Comparison of ENCODE assay signal across 35 mouse cellular contexts in genomic region chr1:66135324-66135723, GRCm38 (mm10).
"Had no signal": no experiment of that assay in that cellular context is flagged by ENCODE, and none has a peak within 500 bp of the region (broad histone marks: within the 10 kb centered on the region; RNA-seq: fewer than 3 reads in every experiment).

No protein-coding gene starts in this region.

- H3K4me1 ChIP-seq: heart, embryonic 10.5 days; heart, embryonic 12.5 days; heart, embryonic 13.5 days; heart, embryonic 15.5 days; hindbrain, embryonic 10.5 days; hindbrain, embryonic 12.5 days; hindbrain, embryonic 13.5 days; hindbrain, embryonic 15.5 days; intestine, embryonic 15.5 days; kidney, embryonic 15.5 days had no signal

- H3K4me2 ChIP-seq: heart, embryonic 11.5 days; heart, embryonic 12.5 days; heart, embryonic 13.5 days; heart, embryonic 15.5 days; hindbrain, embryonic 12.5 days; hindbrain, embryonic 13.5 days; hindbrain, embryonic 14.5 days; hindbrain, embryonic 15.5 days; intestine, embryonic 15.5 days; kidney, embryonic 15.5 days had no signal

- DNase-seq: heart, postnatal 10 days; heart, postnatal 14 days; heart, postnatal 36 days; heart, postnatal 4 days; kidney, adult 11 months; kidney, adult 18-20 months; kidney, adult 2 months; kidney, adult 8-10 months; kidney, adult 9 months; kidney, postnatal 10 days; kidney, postnatal 14 days; kidney, postnatal 25 days; kidney, postnatal 36 days; kidney, postnatal 4 days; layer of hippocampus, adult 9-11 months; layer of hippocampus, postnatal 36 days had no signal

- H3K4me3 ChIP-seq: heart, embryonic 10.5 days; heart, embryonic 12.5 days; heart, embryonic 13.5 days; heart, embryonic 15.5 days; hindbrain, embryonic 10.5 days; hindbrain, embryonic 12.5 days; hindbrain, embryonic 13.5 days; hindbrain, embryonic 15.5 days; intestine, embryonic 15.5 days; kidney, embryonic 15.5 days; layer of hippocampus, adult 2 months; left cerebral cortex, adult 2 months had no signal

- H3K27ac ChIP-seq: heart, embryonic 10.5 days; heart, embryonic 13.5 days; heart, embryonic 15.5 days; hindbrain, embryonic 10.5 days; hindbrain, embryonic 12.5 days; hindbrain, embryonic 13.5 days; hindbrain, embryonic 14.5 days; hindbrain, embryonic 15.5 days; hindbrain, postnatal 0 days; intestine, embryonic 15.5 days; kidney, embryonic 15.5 days; kidney, postnatal 0 days; layer of hippocampus, adult 2 months; left cerebral cortex, adult 2 months had no signal

- H3K27me3 ChIP-seq: heart, embryonic 12.5 days; heart, embryonic 13.5 days; heart, embryonic 15.5 days; hindbrain, embryonic 12.5 days; hindbrain, embryonic 13.5 days; hindbrain, embryonic 15.5 days; intestine, embryonic 15.5 days; kidney, embryonic 15.5 days had no signal

- H3K9ac ChIP-seq: heart, embryonic 12.5 days; heart, embryonic 13.5 days; heart, embryonic 15.5 days; hindbrain, embryonic 12.5 days; hindbrain, embryonic 13.5 days; hindbrain, embryonic 14.5 days; hindbrain, embryonic 15.5 days; intestine, embryonic 15.5 days; kidney, embryonic 15.5 days had no signal

- H3K36me3 ChIP-seq: heart, embryonic 10.5 days; heart, embryonic 12.5 days; heart, embryonic 13.5 days; heart, embryonic 15.5 days; hindbrain, embryonic 10.5 days; hindbrain, embryonic 12.5 days; hindbrain, embryonic 13.5 days; hindbrain, embryonic 15.5 days; intestine, embryonic 15.5 days; kidney, embryonic 15.5 days had no signal

- H3K9me3 ChIP-seq: heart, embryonic 10.5 days; heart, embryonic 12.5 days; heart, embryonic 13.5 days; heart, embryonic 15.5 days; hindbrain, embryonic 10.5 days; hindbrain, embryonic 12.5 days; hindbrain, embryonic 13.5 days; hindbrain, embryonic 15.5 days; intestine, embryonic 15.5 days; kidney, embryonic 15.5 days had no signal

- ATAC-seq: hindbrain, embryonic 16.5 days; hindbrain, postnatal 0 days; inflammation-experienced regulatory T-cells, adult 6 months; intestine, embryonic 15.5 days; intestine, embryonic 16.5 days had no signal
